18 mouse cellular contexts compared by ENCODE assay signal in genomic region chr7:145179691-145180091, GRCm38 (mm10). TPM values are rescaled to one million over a fixed set of nuclear protein-coding genes. Genes with fewer than 3 reads are reported as not detected.
A peak's percentile ranks its signal among the peaks of the same experiment; 100 is the strongest.
DNase-seq lines count a peak whose midpoint lies in the region; ATAC-seq and TF ChIP-seq lines count a peak whose summit lies in the region.
"Had no signal": no experiment of that assay in that cellular context is flagged by ENCODE, and none has a peak within 500 bp of the region (broad histone marks: within the 10 kb centered on the region; RNA-seq: fewer than 3 reads in every experiment).

No protein-coding gene starts in this region.

- 0 out of 2 replicates have a peak, but pooled peaks cover 4% of the 10 kb centered on the region for H3K4me1 ChIP-seq in hindbrain, embryonic 11.5 days (replicated peaks; ENCODE audit: control insufficient read depth, insufficient read depth, low read length)
- H3K4me1 ChIP-seq in hindbrain, postnatal 0 days (ENCODE audit: insufficient read depth, low read length): peaks cover 10% of the 10 kb centered on the region; the same call in 1 of the 2 replicates
- peaks cover 40% of the 10 kb centered on the region for H3K4me1 ChIP-seq in embryonic facial prominence, embryonic 12.5 days
- H3K4me1 ChIP-seq in limb, embryonic 14.5 days (ENCODE audit: control insufficient read depth, insufficient read depth, low read length): peaks cover 38% of the 10 kb centered on the region

- H3K27ac ChIP-seq in hindbrain, embryonic 11.5 days (ENCODE audit: low read depth, low read length): no peak overlapping the region
- H3K27ac ChIP-seq in hindbrain, postnatal 0 days: no peak overlapping the region
- peak overlapping the region; percentile 85 for H3K27ac ChIP-seq in embryonic facial prominence, embryonic 12.5 days
- peak overlapping the region; percentile 85 for H3K27ac ChIP-seq in limb, embryonic 14.5 days (replicated peaks; ENCODE audit: low read depth, low read length)
- H3K27ac ChIP-seq: heart, embryonic 15.5 days; hindbrain, embryonic 14.5 days; kidney, embryonic 15.5 days; layer of hippocampus, adult 2 months had no signal

- no peak for TF ChIP-seq POLR2A in brain, embryonic 14.5 days (IDR thresholded peaks at IDR 0.05; ENCODE audit: borderline replicate concordance, extremely low read depth, insufficient read depth, insufficient read length, poor library complexity, severe bottlenecking)
- no peak for TF ChIP-seq POLR2A in limb, embryonic 14.5 days (IDR thresholded peaks at IDR 0.05; ENCODE audit: borderline replicate concordance, extremely low read depth, insufficient read depth, insufficient read length)

- peak; percentile 21 for DNase-seq in hindbrain, embryonic 11.5 days (ENCODE audit: low spot score)
- DNase-seq in hindbrain, postnatal 0 days (ENCODE audit: low spot score): no peak
- DNase-seq in brain, embryonic 14.5 days (ENCODE audit: low read depth): peak; percentile 71
- peak; percentile 80 for DNase-seq in limb, embryonic 14.5 days (ENCODE audit: low spot score)
- DNase-seq in retina, postnatal 1 day: no peak
- DNase-seq in spleen, postnatal 10 days (ENCODE audit: low spot score in 2 of 2): no peak
- DNase-seq: adrenal gland, adult 8-10 months; B cell, adult 2 months; cerebellum, adult 8-10 months; lung, adult 18-20 months; thymus, postnatal 36 days had no signal

- no peaks in the 10 kb centered on the region for H3K27me3 ChIP-seq in hindbrain, embryonic 11.5 days (ENCODE audit: control insufficient read depth, insufficient read depth, low read length)
- H3K27me3 ChIP-seq in hindbrain, postnatal 0 days (ENCODE audit: insufficient read depth, low read length): no peaks in the 10 kb centered on the region
- no peaks in the 10 kb centered on the region for H3K27me3 ChIP-seq in embryonic facial prominence, embryonic 12.5 days
- H3K27me3 ChIP-seq in limb, embryonic 14.5 days (ENCODE audit: control insufficient read depth, insufficient read depth, low read length): no peaks in the 10 kb centered on the region
- H3K27me3 ChIP-seq: heart, embryonic 15.5 days; kidney, embryonic 15.5 days had no signal

- no peak overlapping the region for H3K9ac ChIP-seq in hindbrain, embryonic 11.5 days (ENCODE audit: low read depth, low read length)
- no peak overlapping the region for H3K9ac ChIP-seq in hindbrain, postnatal 0 days (replicated peaks; ENCODE audit: low read length)
- no peak overlapping the region for H3K9ac ChIP-seq in embryonic facial prominence, embryonic 12.5 days
- H3K9ac ChIP-seq in limb, embryonic 14.5 days (ENCODE audit: low read depth, low read length, severe bottlenecking): no peak overlapping the region
- H3K9ac ChIP-seq: heart, embryonic 15.5 days; hindbrain, embryonic 14.5 days; kidney, embryonic 15.5 days had no signal

- H3K9me3 ChIP-seq in hindbrain, embryonic 11.5 days (ENCODE audit: control insufficient read depth, low read length): no peaks in the 10 kb centered on the region
- no peaks in the 10 kb centered on the region for H3K9me3 ChIP-seq in hindbrain, postnatal 0 days (ENCODE audit: low read length)
- no peaks in the 10 kb centered on the region for H3K9me3 ChIP-seq in embryonic facial prominence, embryonic 12.5 days
- no peaks in the 10 kb centered on the region for H3K9me3 ChIP-seq in limb, embryonic 14.5 days (ENCODE audit: control insufficient read depth, low read length)
- H3K9me3 ChIP-seq: heart, embryonic 15.5 days; kidney, embryonic 15.5 days had no signal

- H3K36me3 ChIP-seq in hindbrain, embryonic 11.5 days (ENCODE audit: control insufficient read depth, insufficient read depth, low read length): no peaks in the 10 kb centered on the region
- no peaks in the 10 kb centered on the region for H3K36me3 ChIP-seq in hindbrain, postnatal 0 days (ENCODE audit: insufficient read depth, low read length)
- H3K36me3 ChIP-seq in embryonic facial prominence, embryonic 12.5 days: no peaks in the 10 kb centered on the region
- H3K36me3 ChIP-seq in limb, embryonic 14.5 days (ENCODE audit: control insufficient read depth, insufficient read depth, low read length): no peaks in the 10 kb centered on the region
- H3K36me3 ChIP-seq: heart, embryonic 15.5 days; kidney, embryonic 15.5 days had no signal

- WGBS in hindbrain, embryonic 11.5 days: 45% methylated on average over 5 of the region's 5 CpGs
- WGBS in hindbrain, postnatal 0 days: 48% methylated on average over 5 of the region's 5 CpGs
- 14% methylated on average over 5 of the region's 5 CpGs for WGBS in embryonic facial prominence, embryonic 12.5 days
- 9% methylated on average over 5 of the region's 5 CpGs for WGBS in limb, embryonic 14.5 days

- no peak overlapping the region for H3K4me2 ChIP-seq in hindbrain, embryonic 11.5 days (replicated peaks; ENCODE audit: low read depth, low read length)
- H3K4me2 ChIP-seq in hindbrain, postnatal 0 days (ENCODE audit: low read depth, low read length): no peak overlapping the region
- no peak overlapping the region for H3K4me2 ChIP-seq in embryonic facial prominence, embryonic 12.5 days (replicated peaks)
- H3K4me2 ChIP-seq in limb, embryonic 14.5 days (replicated peaks; ENCODE audit: low read depth, low read length, severe bottlenecking): no peak overlapping the region
- H3K4me2 ChIP-seq: heart, embryonic 15.5 days; hindbrain, embryonic 14.5 days; kidney, embryonic 15.5 days had no signal

- ATAC-seq in hindbrain, embryonic 11.5 days (ENCODE audit: low FRiP score): no peak
- ATAC-seq in hindbrain, postnatal 0 days: no peak
- peak; percentile 78 for ATAC-seq in embryonic facial prominence, embryonic 12.5 days (ENCODE audit: insufficient number of reproducible peaks, insufficient read depth, low FRiP score, low TSS enrichment)
- ATAC-seq in limb, embryonic 14.5 days (ENCODE audit: low FRiP score, low read depth): peak; percentile 81

- H3K4me3 ChIP-seq in hindbrain, embryonic 11.5 days (ENCODE audit: low read depth, low read length): no peak overlapping the region
- no peak overlapping the region for H3K4me3 ChIP-seq in hindbrain, postnatal 0 days (ENCODE audit: low read length)
- H3K4me3 ChIP-seq in embryonic facial prominence, embryonic 12.5 days: no peak overlapping the region
- no peak overlapping the region for H3K4me3 ChIP-seq in limb, embryonic 14.5 days (replicated peaks; ENCODE audit: low read length)
- H3K4me3 ChIP-seq: heart, embryonic 15.5 days; kidney, embryonic 15.5 days; layer of hippocampus, adult 2 months; myocyte had no signal

- no peak for TF ChIP-seq CTCF in hindbrain, postnatal 0 days (IDR thresholded peaks at IDR 0.05; ENCODE audit: low read depth)
- TF ChIP-seq CTCF in brain, embryonic 14.5 days (IDR thresholded peaks at IDR 0.05; ENCODE audit: borderline replicate concordance, extremely low read depth, insufficient read depth, insufficient read length): no peak

RNA-seq across cellular contexts. Expression of gene 1810010D01Rik, which starts 28.2 kb away (rescaled TPM):
- 0.97 TPM in 1 of 2 replicates, not detected in the other for polyA plus RNA-seq in hindbrain, embryonic 11.5 days (2014; fragmentation: Nextera tagmentation; extraction: Ambion mirVana)
- 1.6 TPM in 1 of 2 replicates, not detected in the other for total RNA-seq in hindbrain, postnatal 0 days (2014; rRNA removed)
- polyA plus RNA-seq in hindbrain, postnatal 0 days (2015; fragmentation: Nextera tagmentation; extraction: Ambion mirVana): 0.20 TPM in 1 of 2 replicates, not detected in the other
- 1.2 and 1.6 TPM in 2 replicates for polyA plus RNA-seq in brain, embryonic 14.5 days (2012; rRNA removed)
- 0.89 TPM in 1 of 2 replicates, not detected in the other for polyA plus RNA-seq in embryonic facial prominence, embryonic 12.5 days (2016; fragmentation: Nextera tagmentation; extraction: Ambion mirVana)
- 2.8 and 3.7 TPM in 2 replicates for polyA plus RNA-seq in limb, embryonic 14.5 days (2012; rRNA removed)
- polyA plus RNA-seq in limb, embryonic 14.5 days (2014; fragmentation: Nextera tagmentation; extraction: Ambion mirVana): 0.33 and 0.61 TPM in 2 replicates
- total RNA-seq: megakaryocyte-erythroid progenitor cell, adult 5-6 weeks had no signal
- polyA plus RNA-seq: heart, embryonic 15.5 days; hindbrain, embryonic 14.5 days; myocyte had no signal

Comparison
In these comparisons a context has a peak if more than half of its experiments do, and no peak if none do; other contexts are left out.
1. DNase-seq: peak in hindbrain, embryonic 11.5 days (single experiment), brain, embryonic 14.5 days (single experiment) and limb, embryonic 14.5 days (single experiment); none in hindbrain, postnatal 0 days (single experiment), retina, postnatal 1 day (single experiment) and spleen, postnatal 10 days (0 of 2).
2. ATAC-seq: peak in embryonic facial prominence, embryonic 12.5 days (single experiment) and limb, embryonic 14.5 days (single experiment); none in hindbrain, embryonic 11.5 days (single experiment) and hindbrain, postnatal 0 days (single experiment).
3. H3K27ac ChIP-seq: peak in embryonic facial prominence, embryonic 12.5 days (single experiment) and limb, embryonic 14.5 days (single experiment); none in hindbrain, embryonic 11.5 days (single experiment) and hindbrain, postnatal 0 days (single experiment).